In genomic region chr17:70942478-70942877, GRCm38 (mm10) we compare ENCODE assay signal across 15 mouse cellular contexts.
"Had no signal": no experiment of that assay in that cellular context is flagged by ENCODE, and none has a peak within 500 bp of the region (broad histone marks: within the 10 kb centered on the region; RNA-seq: fewer than 3 reads in every experiment).

No protein-coding gene starts in this region.

- H3K4me3 ChIP-seq: kidney, embryonic 15.5 days; left cerebral cortex, adult 2 months; limb, embryonic 10.5 days; liver, embryonic 15.5 days; megakaryocyte, embryonic 14.5 days; myocyte; neural tube, embryonic 15.5 days had no signal

- H3K9ac ChIP-seq: kidney, embryonic 15.5 days; liver, embryonic 15.5 days; lung, embryonic 14.5 days; neural tube, embryonic 15.5 days had no signal

- DNase-seq: kidney, adult 2 months; kidney, postnatal 14 days; lung, embryonic 14.5 days; lung, postnatal 14 days; midbrain, embryonic 14.5 days; thymus, postnatal 25 days had no signal

- H3K27me3 ChIP-seq: kidney, embryonic 15.5 days; liver, embryonic 15.5 days; neural tube, embryonic 15.5 days had no signal

- H3K27ac ChIP-seq: kidney, embryonic 15.5 days; left cerebral cortex, adult 2 months; limb, embryonic 10.5 days; liver, embryonic 15.5 days; macrophage; neural tube, embryonic 15.5 days had no signal

- H3K4me2 ChIP-seq: kidney, embryonic 15.5 days; liver, embryonic 11.5 days; liver, embryonic 15.5 days; lung, embryonic 14.5 days; neural tube, embryonic 15.5 days had no signal

- H3K36me3 ChIP-seq: kidney, embryonic 15.5 days; limb, embryonic 10.5 days; liver, embryonic 15.5 days; neural tube, embryonic 15.5 days had no signal

- H3K9me3 ChIP-seq: kidney, embryonic 15.5 days; limb, embryonic 10.5 days; liver, embryonic 15.5 days; megakaryocyte, embryonic 14.5 days; neural tube, embryonic 15.5 days had no signal

- H3K4me1 ChIP-seq: kidney, embryonic 15.5 days; limb, embryonic 10.5 days; liver, embryonic 15.5 days; megakaryocyte, embryonic 14.5 days; neural tube, embryonic 15.5 days had no signal
